Comparison of ENCODE assay signal across 21 mouse cellular contexts in genomic region chr9:108349727-108350126, GRCm38 (mm10). TPM values are rescaled to one million over a fixed set of nuclear protein-coding genes. Genes with fewer than 3 reads are reported as not detected.
DNase-seq lines count a peak whose midpoint lies in the region; ATAC-seq and TF ChIP-seq lines count a peak whose summit lies in the region.
"Had no signal": no experiment of that assay in that cellular context is flagged by ENCODE, and none has a peak within 500 bp of the region (broad histone marks: within the 10 kb centered on the region; RNA-seq: fewer than 3 reads in every experiment).

No protein-coding gene starts in this region.

- H3K27ac ChIP-seq in hindbrain, embryonic 13.5 days = no peak overlapping the region
- no peak overlapping the region for H3K27ac ChIP-seq in hindbrain, postnatal 0 days
- peak overlapping the region; percentile 99 for H3K27ac ChIP-seq in liver, embryonic 13.5 days
- H3K27ac ChIP-seq: hindbrain, embryonic 10.5 days; layer of hippocampus, adult 2 months; limb, embryonic 13.5 days; midbrain, embryonic 12.5 days; neural tube, embryonic 13.5 days had no signal

- WGBS in hindbrain, embryonic 13.5 days = 95% methylated on average over 4 of the region's 4 CpGs
- 95% methylated on average over 3 of the region's 4 CpGs for WGBS in hindbrain, postnatal 0 days
- 39% methylated on average over 4 of the region's 4 CpGs for WGBS in liver, embryonic 13.5 days (ENCODE audit: insufficient replicate concordance)
- 95% methylated on average over 4 of the region's 4 CpGs for WGBS in lung, adult 2 months

- DNase-seq in hindbrain, postnatal 0 days (ENCODE audit: low spot score) = no peak
- peak; percentile 44 for DNase-seq in liver
- peak; percentile 26 for DNase-seq in liver, embryonic 13.5 days
- no peak for DNase-seq in thymus, postnatal 14 days
- DNase-seq in lung, adult 2 months = no peak
- DNase-seq: adrenal gland, postnatal 25 days; cerebellum, adult 9-10 months; gastrocnemius, postnatal 25 days; heart, adult 18-20 months; kidney, postnatal 25 days; layer of hippocampus, postnatal 36 days; lung, postnatal 4 days; thymus, postnatal 25 days had no signal

- H3K27me3 ChIP-seq in hindbrain, embryonic 13.5 days = no peaks in the 10 kb centered on the region
- no peaks in the 10 kb centered on the region for H3K27me3 ChIP-seq in hindbrain, postnatal 0 days (ENCODE audit: insufficient read depth, low read length)
- no peaks in the 10 kb centered on the region for H3K27me3 ChIP-seq in liver, embryonic 13.5 days
- H3K27me3 ChIP-seq: limb, embryonic 13.5 days; midbrain, embryonic 12.5 days; neural tube, embryonic 13.5 days had no signal

- H3K4me2 ChIP-seq in hindbrain, embryonic 13.5 days = no peak overlapping the region
- H3K4me2 ChIP-seq in hindbrain, postnatal 0 days (ENCODE audit: low read depth, low read length) = no peak overlapping the region
- peak overlapping the region; percentile 85 for H3K4me2 ChIP-seq in liver, embryonic 13.5 days

- peak overlapping the region; percentile 1; the same call in 1 of the 2 replicates for H3K4me3 ChIP-seq in hindbrain, embryonic 13.5 days
- H3K4me3 ChIP-seq in hindbrain, postnatal 0 days (ENCODE audit: low read length) = no peak overlapping the region
- peak overlapping the region; percentile 90 for H3K4me3 ChIP-seq in liver, embryonic 13.5 days (replicated peaks)
- H3K4me3 ChIP-seq in lung, adult 2 months (replicated peaks; ENCODE audit: extremely low read depth, low read depth, low read length) = no peak overlapping the region
- H3K4me3 ChIP-seq: hindbrain, embryonic 10.5 days; layer of hippocampus, adult 2 months; midbrain, embryonic 12.5 days had no signal

- no peak overlapping the region for H3K9ac ChIP-seq in hindbrain, embryonic 13.5 days
- no peak overlapping the region for H3K9ac ChIP-seq in hindbrain, postnatal 0 days (replicated peaks; ENCODE audit: low read length)
- peak overlapping the region; percentile 91 for H3K9ac ChIP-seq in liver, embryonic 13.5 days
- H3K9ac ChIP-seq: limb, embryonic 13.5 days; midbrain, embryonic 12.5 days had no signal

- peaks cover 51% of the 10 kb centered on the region for H3K36me3 ChIP-seq in hindbrain, embryonic 13.5 days
- peaks cover 32% of the 10 kb centered on the region for H3K36me3 ChIP-seq in hindbrain, postnatal 0 days (ENCODE audit: insufficient read depth, low read length)
- peaks cover 49% of the 10 kb centered on the region for H3K36me3 ChIP-seq in liver, embryonic 13.5 days

- no peaks in the 10 kb centered on the region for H3K9me3 ChIP-seq in hindbrain, embryonic 13.5 days
- H3K9me3 ChIP-seq in hindbrain, postnatal 0 days (ENCODE audit: low read length) = no peaks in the 10 kb centered on the region
- no peaks in the 10 kb centered on the region for H3K9me3 ChIP-seq in liver, embryonic 13.5 days (replicated peaks)
- H3K9me3 ChIP-seq: hindbrain, embryonic 10.5 days; limb, embryonic 13.5 days; midbrain, embryonic 12.5 days; neural tube, embryonic 13.5 days had no signal

- TF ChIP-seq CTCF in hindbrain, postnatal 0 days (IDR thresholded peaks at IDR 0.05; ENCODE audit: low read depth) = no peak
- no peak for TF ChIP-seq CTCF in lung, adult 2 months (IDR thresholded peaks at IDR 0.05; ENCODE audit: insufficient read depth, low read length)

- TF ChIP-seq POLR2A in lung, adult 2 months (IDR thresholded peaks at IDR 0.05; ENCODE audit: borderline replicate concordance, extremely low read depth, low read depth, low read length) = no peak

- no peak for ATAC-seq in hindbrain, embryonic 13.5 days (ENCODE audit: low FRiP score)
- no peak for ATAC-seq in hindbrain, postnatal 0 days
- 0 out of 2 replicates have a peak, but pooled peaks have one; percentile 18 for ATAC-seq in liver, embryonic 13.5 days (ENCODE audit: low read depth)
- ATAC-seq in megakaryocyte-erythroid progenitor cell, adult 5-6 weeks (replicated peaks; ENCODE audit: low FRiP score, low TSS enrichment, poor library complexity, severe bottlenecking) = peak; percentile 73
- ATAC-seq: intestine, postnatal 0 days had no signal

- peaks cover 25% of the 10 kb centered on the region for H3K4me1 ChIP-seq in hindbrain, embryonic 13.5 days (replicated peaks)
- peaks cover 11% of the 10 kb centered on the region for H3K4me1 ChIP-seq in hindbrain, postnatal 0 days (ENCODE audit: insufficient read depth, low read length)
- H3K4me1 ChIP-seq in liver, embryonic 13.5 days (replicated peaks) = peaks cover 46% of the 10 kb centered on the region
- H3K4me1 ChIP-seq in lung, adult 2 months (ENCODE audit: control insufficient read depth, insufficient read depth, low read length) = peaks cover 6% of the 10 kb centered on the region

RNA-seq across cellular contexts. Expression of gene Usp4, which starts 2.1 kb away (rescaled TPM):
- polyA plus RNA-seq in hindbrain, embryonic 13.5 days (2015; fragmentation: Nextera tagmentation; extraction: Ambion mirVana) = 125 and 141 TPM in 2 replicates
- 92.0 and 97.8 TPM in 2 replicates for total RNA-seq in hindbrain, postnatal 0 days (2014; rRNA removed)
- polyA plus RNA-seq in hindbrain, postnatal 0 days (2015; fragmentation: Nextera tagmentation; extraction: Ambion mirVana) = 93.4 and 94.4 TPM in 2 replicates
- 67.0 and 71.0 TPM in 2 replicates for polyA plus RNA-seq in liver, embryonic 13.5 days (2015; fragmentation: Nextera tagmentation; extraction: Ambion mirVana)
- total RNA-seq in megakaryocyte-erythroid progenitor cell, adult 5-6 weeks (2014; fragmentation: Nextera tagmentation) = 131 and 136 TPM in 2 replicates
- 62.4 and 84.2 TPM in 2 replicates for total RNA-seq in megakaryocyte-erythroid progenitor cell, adult 5-6 weeks (2017)
- polyA plus RNA-seq in lung, adult 2 months (2012; rRNA removed) = 59.4 and 75.6 TPM in 2 replicates

RNA-seq across cellular contexts. Expression of gene Gpx1, which starts 11.0 kb away (rescaled TPM):
- polyA plus RNA-seq in hindbrain, embryonic 13.5 days (2015; fragmentation: Nextera tagmentation; extraction: Ambion mirVana) = 503 and 518 TPM in 2 replicates
- total RNA-seq in hindbrain, postnatal 0 days (2014; rRNA removed) = 224 and 226 TPM in 2 replicates
- polyA plus RNA-seq in hindbrain, postnatal 0 days (2015; fragmentation: Nextera tagmentation; extraction: Ambion mirVana) = 426 and 460 TPM in 2 replicates
- polyA plus RNA-seq in liver, embryonic 13.5 days (2015; fragmentation: Nextera tagmentation; extraction: Ambion mirVana) = 6,829 and 6,884 TPM in 2 replicates
- 1,807 and 1,840 TPM in 2 replicates for total RNA-seq in megakaryocyte-erythroid progenitor cell, adult 5-6 weeks (2014; fragmentation: Nextera tagmentation)
- total RNA-seq in megakaryocyte-erythroid progenitor cell, adult 5-6 weeks (2017) = 887 and 925 TPM in 2 replicates
- 1,012 and 1,202 TPM in 2 replicates for polyA plus RNA-seq in lung, adult 2 months (2012; rRNA removed)

RNA-seq across cellular contexts. Expression of gene 1700102P08Rik, which starts 42.9 kb away (rescaled TPM):
- 1.7 and 2.3 TPM in 2 replicates for polyA plus RNA-seq in hindbrain, embryonic 13.5 days (2015; fragmentation: Nextera tagmentation; extraction: Ambion mirVana)
- total RNA-seq in hindbrain, postnatal 0 days (2014; rRNA removed) = 0.43 and 2.8 TPM in 2 replicates
- polyA plus RNA-seq in hindbrain, postnatal 0 days (2015; fragmentation: Nextera tagmentation; extraction: Ambion mirVana) = 0.61 and 0.81 TPM in 2 replicates
- 0.47 and 0.68 TPM in 2 replicates for polyA plus RNA-seq in liver, embryonic 13.5 days (2015; fragmentation: Nextera tagmentation; extraction: Ambion mirVana)
- 0.52 and 1.7 TPM in 2 replicates for total RNA-seq in megakaryocyte-erythroid progenitor cell, adult 5-6 weeks (2014; fragmentation: Nextera tagmentation)
- total RNA-seq in megakaryocyte-erythroid progenitor cell, adult 5-6 weeks (2017) = 4.3 TPM in 1 of 2 replicates, not detected in the other
- polyA plus RNA-seq in lung, adult 2 months (2012; rRNA removed) = 0.58 and 0.66 TPM in 2 replicates

RNA-seq across cellular contexts. Expression of gene Tcta, which starts 43.8 kb away (rescaled TPM):
- polyA plus RNA-seq in hindbrain, embryonic 13.5 days (2015; fragmentation: Nextera tagmentation; extraction: Ambion mirVana) = 55.0 and 63.3 TPM in 2 replicates
- total RNA-seq in hindbrain, postnatal 0 days (2014; rRNA removed) = 65.2 and 66.5 TPM in 2 replicates
- 79.4 and 80.3 TPM in 2 replicates for polyA plus RNA-seq in hindbrain, postnatal 0 days (2015; fragmentation: Nextera tagmentation; extraction: Ambion mirVana)
- 12.7 TPM in 2 replicates for polyA plus RNA-seq in liver, embryonic 13.5 days (2015; fragmentation: Nextera tagmentation; extraction: Ambion mirVana)
- total RNA-seq in megakaryocyte-erythroid progenitor cell, adult 5-6 weeks (2014; fragmentation: Nextera tagmentation) = 2.8 and 8.2 TPM in 2 replicates
- total RNA-seq in megakaryocyte-erythroid progenitor cell, adult 5-6 weeks (2017) = 1.4 and 4.3 TPM in 2 replicates
- 64.1 and 75.8 TPM in 2 replicates for polyA plus RNA-seq in lung, adult 2 months (2012; rRNA removed)

RNA-seq across cellular contexts. Expression of gene Rhoa, which starts 43.8 kb away (rescaled TPM):
- polyA plus RNA-seq in hindbrain, embryonic 13.5 days (2015; fragmentation: Nextera tagmentation; extraction: Ambion mirVana) = 279 and 287 TPM in 2 replicates
- 105 and 106 TPM in 2 replicates for total RNA-seq in hindbrain, postnatal 0 days (2014; rRNA removed)
- polyA plus RNA-seq in hindbrain, postnatal 0 days (2015; fragmentation: Nextera tagmentation; extraction: Ambion mirVana) = 268 and 276 TPM in 2 replicates
- 235 and 296 TPM in 2 replicates for polyA plus RNA-seq in liver, embryonic 13.5 days (2015; fragmentation: Nextera tagmentation; extraction: Ambion mirVana)
- total RNA-seq in megakaryocyte-erythroid progenitor cell, adult 5-6 weeks (2014; fragmentation: Nextera tagmentation) = 148 and 275 TPM in 2 replicates
- 249 and 303 TPM in 2 replicates for total RNA-seq in megakaryocyte-erythroid progenitor cell, adult 5-6 weeks (2017)
- 167 and 313 TPM in 2 replicates for polyA plus RNA-seq in lung, adult 2 months (2012; rRNA removed)

Comparison
In these comparisons a context has a peak if more than half of its experiments do, and no peak if none do; other contexts are left out.
1. H3K4me3 ChIP-seq: peak in hindbrain, embryonic 13.5 days (single experiment) and liver, embryonic 13.5 days (single experiment); none in hindbrain, postnatal 0 days (single experiment) and lung, adult 2 months (single experiment).
2. ATAC-seq: peak in liver, embryonic 13.5 days (single experiment) and megakaryocyte-erythroid progenitor cell, adult 5-6 weeks (single experiment); none in hindbrain, embryonic 13.5 days (single experiment) and hindbrain, postnatal 0 days (single experiment).
3. DNase-seq: peak in liver (single experiment) and liver, embryonic 13.5 days (single experiment); none in hindbrain, postnatal 0 days (single experiment), thymus, postnatal 14 days (single experiment) and lung, adult 2 months (single experiment).